Mouse (Mus musculus): ENCODE data around the gene Tchh. TPM values are rescaled to one million over a fixed set of nuclear protein-coding genes. Genes with fewer than 3 reads are reported as not detected.
"Not testable (repeated sequence)": the region's sequence is repeated elsewhere in the genome, so short reads cannot be mapped to it uniquely, and the experiment has no call there.

Tchh gene
- 1 to 10 TPM; 2.0 to 2.3 TPM for total RNA-seq (2021)

GRCm38 (mm10) chr3:93442030-93442429 lies at the start of gene Tchh:
Gene Tchh (plus strand): TSS chr3:93442330.
- intact Hi-C loops (cut with DNase I): loop anchor here (5.0 kb wide), 1 partner anchor 45 kb away; no protein-coding TSS in a partner anchor
- no peak for DNase-seq (ENCODE audit: low spot score in 2 of 2)

- intact Hi-C loops (cut with DNase I): no loop called here
- DNase-seq (ENCODE audit: low spot score in 2 of 2): no peak
These were observed 48.8 kb upstream of the Tchh start, which contains the start of gene Rptn for GRCm38 (mm10) chr3:93393366-93393765. Gene Rptn (plus strand): TSS chr3:93393699.

- intact Hi-C loops (cut with DNase I): loop anchor here (10.0 kb wide), 2 partner anchors 89 to 289 kb away; partner anchors contain the start of gene Hrnr
These were observed 38.2 kb upstream of the Tchh start for GRCm38 (mm10) chr3:93403936-93404335.

GRCm38 (mm10) chr3:93406992-93407391 lies 35.1 kb upstream of the Tchh start:
- DNase-seq (ENCODE audit: low spot score in 2 of 2): peak; percentile 7 to 8
- intact Hi-C loops (cut with DNase I): loop anchor here (2.0 to 10.0 kb wide), 4 partner anchors 44 to 292 kb away; partner anchors contain the start of gene Hrnr

More at GRCm38 (mm10) chr3:93403936-93404335, 38.2 kb upstream of the Tchh start:
- DNase-seq (ENCODE audit: low spot score in 2 of 2): no peak

- intact Hi-C loops (cut with DNase I): no loop called here
- DNase-seq (ENCODE audit: low spot score in 2 of 2): no peak
These were observed 30.2 kb upstream of the Tchh start for GRCm38 (mm10) chr3:93411905-93412304.

GRCm38 (mm10) chr3:93431673-93432072 lies 10.5 kb upstream of the Tchh start:
- no peak for DNase-seq (ENCODE audit: low spot score in 2 of 2)
- intact Hi-C loops (cut with DNase I): no loop called here

GRCm38 (mm10) chr3:93443501-93444101 lies 1.5 kb downstream of the Tchh start:
- peak; percentile 26 to 34 for DNase-seq (ENCODE audit: low spot score in 2 of 2)
- intact Hi-C loops (cut with DNase I): loop anchor here (5.0 kb wide), 1 partner anchor 44 kb away; no protein-coding TSS in a partner anchor

- intact Hi-C loops (cut with DNase I): loop anchor here (5.0 kb wide), 1 partner anchor 43 kb away; no protein-coding TSS in a partner anchor
These were observed 2.4 kb downstream of the Tchh start for GRCm38 (mm10) chr3:93444343-93445164.

GRCm38 (mm10) chr3:93445165-93445705 lies 3.1 kb downstream of the Tchh start:
- intact Hi-C loops (cut with DNase I): no loop called here
- DNase-seq (ENCODE audit: low spot score in 2 of 2): peak; percentile 38 to 41

More at GRCm38 (mm10) chr3:93444343-93445164, 2.4 kb downstream of the Tchh start:
- DNase-seq (ENCODE audit: low spot score in 2 of 2): peak; percentile 72 to 75

- intact Hi-C loops (cut with DNase I): no loop called here
- peak; percentile 8 to 11 for DNase-seq (ENCODE audit: low spot score in 2 of 2)
These were observed 4.1 kb downstream of the Tchh start for GRCm38 (mm10) chr3:93446128-93446755.

- DNase-seq (ENCODE audit: low spot score in 2 of 2); intact Hi-C loops (cut with DNase I): not testable (repeated sequence)
These were observed 4.6 kb downstream of the Tchh start for GRCm38 (mm10) chr3:93446756-93447137.

GRCm38 (mm10) chr3:93447138-93447841 lies 5.2 kb downstream of the Tchh start:
- intact Hi-C loops (cut with DNase I): no loop called here
- DNase-seq (ENCODE audit: low spot score in 2 of 2): peak; percentile 69

- intact Hi-C loops (cut with DNase I): no loop called here
- DNase-seq (ENCODE audit: low spot score in 2 of 2): no peak
These were observed 24.4 kb downstream of the Tchh start for GRCm38 (mm10) chr3:93466556-93466955.

GRCm38 (mm10) chr3:93467130-93467529 lies 25.0 kb downstream of the Tchh start:
- intact Hi-C loops (cut with DNase I): no loop called here
- DNase-seq (ENCODE audit: low spot score in 2 of 2): no peak

GRCm38 (mm10) chr3:93468561-93468960 lies 26.4 kb downstream of the Tchh start, which contains the start of gene Tchhl1:
Gene Tchhl1 (plus strand): TSS chr3:93468754.
- intact Hi-C loops (cut with DNase I): no loop called here
- DNase-seq (ENCODE audit: low spot score in 2 of 2): no peak

- no peak for DNase-seq (ENCODE audit: low spot score in 2 of 2)
- intact Hi-C loops (cut with DNase I): no loop called here
These were observed 27.5 kb downstream of the Tchh start for GRCm38 (mm10) chr3:93469629-93470028.

- no peak for DNase-seq (ENCODE audit: low spot score in 2 of 2)
- intact Hi-C loops (cut with DNase I): no loop called here
These were observed 37.9 kb downstream of the Tchh start for GRCm38 (mm10) chr3:93480053-93480452.

- intact Hi-C loops (cut with DNase I): no loop called here
These were observed 40.0 kb downstream of the Tchh start for GRCm38 (mm10) chr3:93481982-93482616.

GRCm38 (mm10) chr3:93485611-93486010 lies 43.5 kb downstream of the Tchh start:
- no peak for DNase-seq (ENCODE audit: low spot score in 2 of 2)

More at GRCm38 (mm10) chr3:93481982-93482616, 40.0 kb downstream of the Tchh start:
- no peak for DNase-seq (ENCODE audit: low spot score in 2 of 2)

More at GRCm38 (mm10) chr3:93485611-93486010, 43.5 kb downstream of the Tchh start:
- intact Hi-C loops (cut with DNase I): loop anchor here (5.0 kb wide), 1 partner anchor 43 kb away; the partner anchor contains the start of gene Tchh
